Comparison of ENCODE assay signal across 23 mouse cellular contexts in the genomic region with DNA sequence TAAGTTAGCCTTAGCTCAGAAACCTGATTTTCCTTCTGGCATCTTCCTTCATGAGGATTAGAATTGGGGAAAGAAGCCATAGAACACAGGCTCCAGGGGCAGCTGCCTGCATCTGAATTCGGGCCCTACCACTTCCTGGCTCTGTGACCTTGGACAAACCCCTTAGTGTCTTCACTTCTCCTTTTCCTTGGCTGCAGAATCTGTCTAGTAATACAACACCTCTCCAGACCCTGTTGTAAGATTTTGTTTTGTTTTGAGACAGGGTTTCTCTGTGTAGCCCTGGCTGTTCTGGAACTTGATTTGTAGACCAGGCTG. TPM values are rescaled to one million over a fixed set of nuclear protein-coding genes. Genes with fewer than 3 reads are reported as not detected.
A peak's percentile ranks its signal among the peaks of the same experiment; 100 is the strongest.
DNase-seq lines count a peak whose midpoint lies in the region; ATAC-seq and TF ChIP-seq lines count a peak whose summit lies in the region.
"Had no signal": no experiment of that assay in that cellular context is flagged by ENCODE, and none has a peak within 500 bp of the region (broad histone marks: within the 10 kb centered on the region; RNA-seq: fewer than 3 reads in every experiment).

No protein-coding gene starts in this region.

- intact Hi-C loops in left cerebral cortex, postnatal 10 days (cut with DNase I): no loop called here

- H3K4me2 ChIP-seq in liver, postnatal 0 days (ENCODE audit: low read depth, low read length): peak overlapping the region; percentile 22; the same call in 1 of the 2 replicates
- H3K4me2 ChIP-seq: heart, embryonic 13.5 days; hindbrain, embryonic 15.5 days; limb, embryonic 12.5 days; midbrain, embryonic 13.5 days; neural tube, embryonic 13.5 days had no signal

- H3K9me3 ChIP-seq in liver, postnatal 0 days (ENCODE audit: low read length): no peaks in the 10 kb centered on the region
- H3K9me3 ChIP-seq: embryonic facial prominence, embryonic 10.5 days; heart, embryonic 13.5 days; hindbrain, embryonic 15.5 days; limb, embryonic 12.5 days; midbrain, embryonic 13.5 days; neural tube, embryonic 13.5 days had no signal

- H3K27me3 ChIP-seq in liver, postnatal 0 days (ENCODE audit: insufficient read depth, low read length): no peaks in the 10 kb centered on the region
- H3K27me3 ChIP-seq: heart, embryonic 13.5 days; hindbrain, embryonic 15.5 days; limb, embryonic 12.5 days; neural tube, embryonic 13.5 days had no signal

- no peaks in the 10 kb centered on the region for H3K36me3 ChIP-seq in liver, postnatal 0 days (replicated peaks; ENCODE audit: insufficient read depth, low read length)
- H3K36me3 ChIP-seq: embryonic facial prominence, embryonic 10.5 days; heart, embryonic 13.5 days; hindbrain, embryonic 15.5 days; limb, embryonic 12.5 days; midbrain, embryonic 13.5 days; neural tube, embryonic 13.5 days had no signal

- DNase-seq in liver, postnatal 0 days: no peak
- no peak for DNase-seq in liver
- DNase-seq in A20 (ENCODE audit: low read depth, low spot score): peak; percentile 83
- DNase-seq in R1 (ENCODE audit: low read depth, low spot score): peak; percentile 31
- no peak for DNase-seq in gastrocnemius, postnatal 25 days
- no peak for DNase-seq in yolk sac, embryonic 10.5 days (ENCODE audit: low spot score)
- no peak for DNase-seq in left cerebral cortex, postnatal 10 days (ENCODE audit: extremely low spot score in 1 of 2, low spot score in 2 of 2)
- DNase-seq: adrenal gland, postnatal 25 days; cerebellum, adult 18-20 months; cerebellum, postnatal 36 days; gastrocnemius, adult 2 months; heart, adult 18-20 months; lung, postnatal 10 days; thymus, postnatal 36 days had no signal

- no peak for TF ChIP-seq CTCF in liver, postnatal 0 days (IDR thresholded peaks at IDR 0.05; ENCODE audit: low read depth)

- TF ChIP-seq EP300 in liver, postnatal 0 days (IDR thresholded peaks at IDR 0.05; ENCODE audit: low read depth): no peak

- peaks cover 23% of the 10 kb centered on the region for H3K4me1 ChIP-seq in liver, postnatal 0 days (ENCODE audit: insufficient read depth)

- H3K27ac ChIP-seq in liver, postnatal 0 days (ENCODE audit: low read depth): peak overlapping the region; percentile 65
- H3K27ac ChIP-seq: embryonic facial prominence, embryonic 10.5 days; gastrocnemius, adult 2 months; heart, embryonic 13.5 days; hindbrain, embryonic 15.5 days; limb, embryonic 12.5 days; liver, embryonic 14.5 days; midbrain, embryonic 13.5 days; neural tube, embryonic 13.5 days had no signal

- WGBS in liver, postnatal 0 days (ENCODE audit: insufficient replicate concordance): 14% methylated on average over 1 of the region's 1 CpGs

- H3K9ac ChIP-seq in liver, postnatal 0 days (replicated peaks): no peak overlapping the region
- H3K9ac ChIP-seq: heart, embryonic 13.5 days; hindbrain, embryonic 15.5 days; limb, embryonic 12.5 days; liver, embryonic 14.5 days; midbrain, embryonic 13.5 days; neural tube, embryonic 13.5 days had no signal

- H3K4me3 ChIP-seq in liver, postnatal 0 days (ENCODE audit: low read depth, low read length): no peak overlapping the region
- H3K4me3 ChIP-seq: embryonic facial prominence, embryonic 10.5 days; gastrocnemius, adult 2 months; heart, embryonic 13.5 days; hindbrain, embryonic 15.5 days; limb, embryonic 12.5 days; midbrain, embryonic 13.5 days; neural tube, embryonic 13.5 days had no signal

- ATAC-seq in liver, postnatal 0 days: no peak
- peak; percentile 50; the same call in 1 of the 2 replicates for ATAC-seq in megakaryocyte progenitor cell, adult 5-6 weeks (replicated peaks; ENCODE audit: poor library complexity)
- ATAC-seq: intestine, embryonic 16.5 days; midbrain, embryonic 13.5 days had no signal

RNA-seq across cellular contexts. Expression of a gene that starts 2.9 kb away (rescaled TPM):
- 35.8 and 42.6 TPM in 2 replicates for polyA plus RNA-seq in liver, postnatal 0 days (2015; fragmentation: Nextera tagmentation; extraction: Ambion mirVana)
- 50.8 and 60.9 TPM in 2 replicates for total RNA-seq in megakaryocyte progenitor cell, adult 5-6 weeks (2015)
- 111 and 112 TPM in 2 replicates for total RNA-seq in megakaryocyte progenitor cell, adult 5-6 weeks (2017)
- 10 to 100 TPM; 27.8 to 32.2 TPM for total RNA-seq in gastrocnemius, postnatal 25 days (2021)
- total RNA-seq in left cerebral cortex, postnatal 10 days (2021): 100 to 1,000 TPM; 223 to 224 TPM

RNA-seq across cellular contexts. Expression of a gene that starts 3.0 kb away (rescaled TPM):
- 5.0 TPM in 2 replicates for polyA plus RNA-seq in liver, postnatal 0 days (2015; fragmentation: Nextera tagmentation; extraction: Ambion mirVana)
- 24.3 and 26.8 TPM in 2 replicates for total RNA-seq in megakaryocyte progenitor cell, adult 5-6 weeks (2015)
- total RNA-seq in megakaryocyte progenitor cell, adult 5-6 weeks (2017): 13.3 and 15.2 TPM in 2 replicates
- total RNA-seq in gastrocnemius, postnatal 25 days (2021): 10 to 100 TPM; 34.7 to 38.9 TPM
- 10 to 100 TPM; 77.0 to 82.3 TPM for total RNA-seq in left cerebral cortex, postnatal 10 days (2021)

RNA-seq across cellular contexts. Expression of a gene that starts 54.6 kb away (rescaled TPM):
- 23.5 and 23.6 TPM in 2 replicates for polyA plus RNA-seq in liver, postnatal 0 days (2015; fragmentation: Nextera tagmentation; extraction: Ambion mirVana)
- total RNA-seq in megakaryocyte progenitor cell, adult 5-6 weeks (2015): 29.4 and 32.7 TPM in 2 replicates
- 15.3 and 21.9 TPM in 2 replicates for total RNA-seq in megakaryocyte progenitor cell, adult 5-6 weeks (2017)
- total RNA-seq in gastrocnemius, postnatal 25 days (2021): 10 to 100 TPM; 67.9 to 70.2 TPM
- 100 to 1,000 TPM; 104 to 115 TPM for total RNA-seq in left cerebral cortex, postnatal 10 days (2021)

Comparison
In these comparisons a context has a peak if more than half of its experiments do, and no peak if none do; other contexts are left out.
1. DNase-seq: peak in A20 (single experiment) and R1 (single experiment); none in liver, postnatal 0 days (single experiment), liver (single experiment), gastrocnemius, postnatal 25 days (single experiment), yolk sac, embryonic 10.5 days (single experiment) and left cerebral cortex, postnatal 10 days (0 of 2).